Mouse (Mus musculus): ENCODE data around the gene Asb16. TPM values are rescaled to one million over a fixed set of nuclear protein-coding genes. Genes with fewer than 3 reads are reported as not detected.

The Asb16 gene
- polyA plus RNA-seq, 1 experiment from 2014 or later: 0.33 TPM

DNA sequence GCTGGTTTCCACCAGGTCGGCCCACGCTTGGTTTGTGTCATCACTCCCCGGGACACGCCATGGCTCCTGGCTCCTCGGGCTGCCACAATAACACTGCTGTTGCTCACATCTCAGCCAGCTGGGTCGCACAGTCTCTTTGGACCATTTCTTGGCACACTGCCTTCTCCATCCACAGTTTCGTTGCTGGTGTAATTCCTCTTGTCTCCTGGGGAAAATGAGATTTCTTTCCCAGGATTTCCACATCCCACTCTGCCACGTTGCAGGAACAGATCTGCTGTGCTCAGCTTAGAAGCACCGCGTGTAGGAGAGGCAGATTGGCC, 52.1 kb downstream of the Asb16 start:
- no peak for ATAC-seq (ENCODE audit: low read depth)
- Histone ChIP-seq H3K9me3 (ENCODE audit: control insufficient read depth, low read length) (no peaks in the 10 kb centered on the region), H3K27ac (replicated peaks; ENCODE audit: low read depth, low read length) (peak overlapping the region; percentile 98), H3K4me2 (ENCODE audit: low read depth, low read length) (peak overlapping the region; percentile 64), H3K9ac (ENCODE audit: low read depth, low read length) (peak overlapping the region; percentile 100), H3K27me3 (replicated peaks; ENCODE audit: control insufficient read depth, insufficient read depth, low read length) (no peaks in the 10 kb centered on the region), H3K4me1 (ENCODE audit: control insufficient read depth, insufficient read depth, low read length) (peaks cover 7% of the 10 kb centered on the region), H3K4me3 (ENCODE audit: low read depth, low read length) (peak overlapping the region; percentile 86), H3K36me3 (ENCODE audit: control insufficient read depth, insufficient read depth, low read length) (peaks cover 3% of the 10 kb centered on the region; the same call in 1 of the 2 replicates)
- 17% methylated on average over 10 of the region's 10 CpGs for WGBS
- DNase-seq (ENCODE audit: low spot score): peak; percentile 86

DNA sequence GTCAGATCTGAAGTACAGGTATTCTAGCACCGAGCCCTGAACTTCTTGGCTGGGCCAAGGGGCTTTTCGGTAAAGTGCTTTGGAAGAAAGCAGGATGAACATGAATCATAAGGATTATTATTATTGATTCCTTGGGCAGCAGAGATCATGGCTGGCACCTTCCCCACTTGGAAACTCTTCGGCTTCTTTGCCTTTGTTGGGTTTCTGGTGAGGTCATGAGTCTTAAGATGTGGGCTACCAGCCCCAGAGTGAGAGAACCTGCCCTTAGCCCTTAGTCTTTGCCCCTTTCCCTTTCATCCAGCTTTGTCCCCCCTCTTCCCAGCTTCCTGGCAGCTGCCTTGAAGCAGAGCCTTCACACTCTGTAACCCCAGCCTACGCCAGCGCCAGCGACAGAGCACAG, 53.4 kb downstream of the Asb16 start:
- H3K4me2 ChIP-seq (ENCODE audit: low read depth, low read length): no peak overlapping the region
- 77% methylated on average over 6 of the region's 6 CpGs for WGBS
- no peaks in the 10 kb centered on the region for H3K27me3 ChIP-seq (replicated peaks; ENCODE audit: control insufficient read depth, insufficient read depth, low read length)
- H3K9ac ChIP-seq (ENCODE audit: low read depth, low read length): no peak overlapping the region
- H3K36me3 ChIP-seq (ENCODE audit: control insufficient read depth, insufficient read depth, low read length): no peaks in the 10 kb centered on the region
- no peak overlapping the region for H3K4me3 ChIP-seq (ENCODE audit: low read depth, low read length)
- 0 out of 2 replicates have a peak, but pooled peaks cover 3% of the 10 kb centered on the region for H3K4me1 ChIP-seq (ENCODE audit: control insufficient read depth, insufficient read depth, low read length)
- no peak overlapping the region for H3K27ac ChIP-seq (replicated peaks; ENCODE audit: low read depth, low read length)
- ATAC-seq (ENCODE audit: low read depth) (no peak), DNase-seq (ENCODE audit: low spot score) (no peak)
- H3K9me3 ChIP-seq (ENCODE audit: control insufficient read depth, low read length): no peaks in the 10 kb centered on the region

GRCm38 (mm10) chr11:102323516-102323915, 55.0 kb downstream of the Asb16 start:
- Histone ChIP-seq H3K36me3 (ENCODE audit: control insufficient read depth, insufficient read depth, low read length) (no peaks in the 10 kb centered on the region), H3K4me1 (ENCODE audit: control insufficient read depth, insufficient read depth, low read length) (0 out of 2 replicates have a peak, but pooled peaks cover 3% of the 10 kb centered on the region), H3K27me3 (replicated peaks; ENCODE audit: control insufficient read depth, insufficient read depth, low read length) (no peaks in the 10 kb centered on the region), H3K9me3 (ENCODE audit: control insufficient read depth, low read length) (no peaks in the 10 kb centered on the region), H3K4me3 (ENCODE audit: low read depth, low read length) (no peak overlapping the region), H3K4me2 (ENCODE audit: low read depth, low read length) (no peak overlapping the region), H3K27ac (replicated peaks; ENCODE audit: low read depth, low read length) (no peak overlapping the region), H3K9ac (ENCODE audit: low read depth, low read length) (no peak overlapping the region)
- ATAC-seq (ENCODE audit: low read depth) (no peak), DNase-seq (ENCODE audit: low spot score) (no peak)
- WGBS: 79% methylated on average over 1 of the region's 1 CpGs

- Histone ChIP-seq H3K36me3 (ENCODE audit: control insufficient read depth, insufficient read depth, low read length) (no peaks in the 10 kb centered on the region), H3K4me3 (ENCODE audit: low read depth, low read length) (no peak overlapping the region), H3K27me3 (replicated peaks; ENCODE audit: control insufficient read depth, insufficient read depth, low read length) (no peaks in the 10 kb centered on the region), H3K4me2 (ENCODE audit: low read depth, low read length) (no peak overlapping the region), H3K9ac (ENCODE audit: low read depth, low read length) (no peak overlapping the region), H3K4me1 (ENCODE audit: control insufficient read depth, insufficient read depth, low read length) (no peaks in the 10 kb centered on the region), H3K27ac (replicated peaks; ENCODE audit: low read depth, low read length) (no peak overlapping the region), H3K9me3 (ENCODE audit: control insufficient read depth, low read length) (no peaks in the 10 kb centered on the region)
- 59% methylated on average over 5 of the region's 5 CpGs for WGBS
- ATAC-seq (ENCODE audit: low read depth) (no peak), DNase-seq (ENCODE audit: low spot score) (no peak)
Measured at GRCm38 (mm10) chr11:102327250-102327649, 58.7 kb downstream of the Asb16 start.

DNA sequence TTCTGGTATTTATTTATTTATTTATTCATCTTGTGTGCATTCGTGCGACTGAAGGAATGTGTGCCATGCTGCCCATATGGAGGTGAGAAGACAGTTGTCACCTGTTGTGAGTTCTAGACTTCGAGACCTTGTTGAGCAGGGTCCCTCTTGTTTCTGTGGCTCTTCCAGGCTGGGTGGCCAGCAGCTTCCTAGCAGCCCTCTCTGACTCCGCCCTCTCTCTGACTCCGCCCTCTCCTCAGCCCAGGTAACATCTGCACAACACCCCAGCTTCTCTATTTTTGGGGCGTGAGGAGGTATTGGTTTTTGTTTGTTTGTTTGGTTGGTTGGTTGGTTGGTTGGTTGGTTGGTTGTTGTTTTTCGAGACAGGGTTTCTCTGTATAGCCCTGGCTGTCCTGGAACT, 59.3 kb downstream of the Asb16 start:
- no peaks in the 10 kb centered on the region for H3K27me3 ChIP-seq (replicated peaks; ENCODE audit: control insufficient read depth, insufficient read depth, low read length)
- no peaks in the 10 kb centered on the region for H3K4me1 ChIP-seq (ENCODE audit: control insufficient read depth, insufficient read depth, low read length)
- no peak overlapping the region for H3K9ac ChIP-seq (ENCODE audit: low read depth, low read length)
- H3K27ac ChIP-seq (replicated peaks; ENCODE audit: low read depth, low read length): no peak overlapping the region
- H3K9me3 ChIP-seq (ENCODE audit: control insufficient read depth, low read length): no peaks in the 10 kb centered on the region
- no peak overlapping the region for H3K4me2 ChIP-seq (ENCODE audit: low read depth, low read length)
- DNase-seq (ENCODE audit: low spot score): no peak
- no peaks in the 10 kb centered on the region for H3K36me3 ChIP-seq (ENCODE audit: control insufficient read depth, insufficient read depth, low read length)
- no peak overlapping the region for H3K4me3 ChIP-seq (ENCODE audit: low read depth, low read length)
- 86% methylated on average over 7 of the region's 7 CpGs for WGBS
- ATAC-seq (ENCODE audit: low read depth): no peak

Small RNA genes within 50 kb of the gene (microRNA-seq; reads per million reads assigned to microRNA genes)
- gene Mir8101 (ENCODE audit: borderline number of aligned reads): 1.5 reads per million

Other genes starting within 250 kb of the Asb16 start
- gene Mpp3, start 240.3 kb upstream of the Asb16 start, polyA plus RNA-seq (2014; fragmentation: Nextera tagmentation; extraction: Ambion mirVana): 6.3 and 6.4 TPM in 2 replicates
- gene Cd300lg, start 227.2 kb upstream of the Asb16 start, polyA plus RNA-seq (2014; fragmentation: Nextera tagmentation; extraction: Ambion mirVana): 0.70 and 0.85 TPM in 2 replicates
- gene Mpp2, start 180.2 kb upstream of the Asb16 start, polyA plus RNA-seq (2014; fragmentation: Nextera tagmentation; extraction: Ambion mirVana): 7.6 and 8.4 TPM in 2 replicates
- gene Ppy, start 167.4 kb upstream of the Asb16 start, polyA plus RNA-seq (2014; fragmentation: Nextera tagmentation; extraction: Ambion mirVana): not detected in 2 replicates
- 0.58 and 0.90 TPM in 2 replicates for gene Pyy, start 160.9 kb upstream of the Asb16 start, polyA plus RNA-seq (2014; fragmentation: Nextera tagmentation; extraction: Ambion mirVana)
- gene Nags, start 123.2 kb upstream of the Asb16 start, polyA plus RNA-seq (2014; fragmentation: Nextera tagmentation; extraction: Ambion mirVana): 0.28 and 0.49 TPM in 2 replicates
- 30.0 and 31.1 TPM in 2 replicates for gene Tmem101, start 112.3 kb upstream of the Asb16 start, polyA plus RNA-seq (2014; fragmentation: Nextera tagmentation; extraction: Ambion mirVana)
- 92.9 and 98.4 TPM in 2 replicates for gene Lsm12, start 83.4 kb upstream of the Asb16 start, polyA plus RNA-seq (2014; fragmentation: Nextera tagmentation; extraction: Ambion mirVana)
- 27.9 and 29.3 TPM in 2 replicates for gene G6pc3, start 79.1 kb upstream of the Asb16 start, polyA plus RNA-seq (2014; fragmentation: Nextera tagmentation; extraction: Ambion mirVana)
- 44.0 and 47.2 TPM in 2 replicates for gene Hdac5, start 38.6 kb upstream of the Asb16 start, polyA plus RNA-seq (2014; fragmentation: Nextera tagmentation; extraction: Ambion mirVana)
- gene BC030867, start 19.9 kb upstream of the Asb16 start, polyA plus RNA-seq (2014; fragmentation: Nextera tagmentation; extraction: Ambion mirVana): 11.7 and 12.6 TPM in 2 replicates
- 49.8 and 55.9 TPM in 2 replicates for gene Tmub2, start 16.2 kb downstream of the Asb16 start, polyA plus RNA-seq (2014; fragmentation: Nextera tagmentation; extraction: Ambion mirVana)
- 19.5 and 20.8 TPM in 2 replicates for gene Atxn7l3, start 27.9 kb downstream of the Asb16 start, polyA plus RNA-seq (2014; fragmentation: Nextera tagmentation; extraction: Ambion mirVana)
- gene Ubtf, start 51.0 kb downstream of the Asb16 start, polyA plus RNA-seq (2014; fragmentation: Nextera tagmentation; extraction: Ambion mirVana): 73.3 and 83.9 TPM in 2 replicates
- 6.0 and 6.8 TPM in 2 replicates for gene Slc4a1, start 97.5 kb downstream of the Asb16 start, polyA plus RNA-seq (2014; fragmentation: Nextera tagmentation; extraction: Ambion mirVana)
- gene Rundc3a, start 124.7 kb downstream of the Asb16 start, polyA plus RNA-seq (2014; fragmentation: Nextera tagmentation; extraction: Ambion mirVana): 7.1 and 7.8 TPM in 2 replicates
- gene Slc25a39, start 139.2 kb downstream of the Asb16 start, polyA plus RNA-seq (2014; fragmentation: Nextera tagmentation; extraction: Ambion mirVana): 190 and 194 TPM in 2 replicates
- 121 and 129 TPM in 2 replicates for gene Grn, start 161.6 kb downstream of the Asb16 start, polyA plus RNA-seq (2014; fragmentation: Nextera tagmentation; extraction: Ambion mirVana)
- gene Fam171a2, start 178.9 kb downstream of the Asb16 start, polyA plus RNA-seq (2014; fragmentation: Nextera tagmentation; extraction: Ambion mirVana): 6.8 and 10.7 TPM in 2 replicates
- 6.0 and 6.6 TPM in 2 replicates for gene Itga2b, start 201.4 kb downstream of the Asb16 start, polyA plus RNA-seq (2014; fragmentation: Nextera tagmentation; extraction: Ambion mirVana)

Data from embryonic facial prominence, embryonic 14.5 days (tissue).